Mouse (Mus musculus): ENCODE data around the gene Phactr2.
A peak's percentile ranks its signal among the peaks of the same experiment; 100 is the strongest.

Phactr2 gene

GRCm38 (mm10) chr10:13446791-13447249 is 27.4 kb downstream of the Phactr2 start:
- no peak for DNase-seq

GRCm38 (mm10) chr10:13444257-13444656 is 30.0 kb downstream of the Phactr2 start:
- no peak for DNase-seq

- no peak for DNase-seq
These were observed 30.6 kb downstream of the Phactr2 start for GRCm38 (mm10) chr10:13443647-13444046.

GRCm38 (mm10) chr10:13440292-13440691 is 33.9 kb downstream of the Phactr2 start:
- no peak for DNase-seq

- no peak for DNase-seq
These were observed 35.9 kb downstream of the Phactr2 start for GRCm38 (mm10) chr10:13438118-13438821.

GRCm38 (mm10) chr10:13437011-13437410 is 37.2 kb downstream of the Phactr2 start:
- no peak for DNase-seq

- DNase-seq, result no peak
These were observed 41.2 kb downstream of the Phactr2 start for GRCm38 (mm10) chr10:13433016-13433415.

GRCm38 (mm10) chr10:13431641-13432540 is 42.3 kb downstream of the Phactr2 start:
- no peak for DNase-seq

GRCm38 (mm10) chr10:13429766-13430165 is 44.4 kb downstream of the Phactr2 start:
- peak; percentile 29 for DNase-seq

GRCm38 (mm10) chr10:13429240-13429639 is 45.0 kb downstream of the Phactr2 start:
- no peak for DNase-seq

- DNase-seq, result no peak
These were observed 45.7 kb downstream of the Phactr2 start for GRCm38 (mm10) chr10:13428536-13428935.

- DNase-seq, result no peak
These were observed 46.6 kb downstream of the Phactr2 start for GRCm38 (mm10) chr10:13427599-13427998.

- no peak for DNase-seq
These were observed 49.0 kb downstream of the Phactr2 start for GRCm38 (mm10) chr10:13425198-13425597.

GRCm38 (mm10) chr10:13424508-13424907 is 49.7 kb downstream of the Phactr2 start:
- no peak for DNase-seq

- DNase-seq, result no peak
These were observed 50.2 kb downstream of the Phactr2 start for GRCm38 (mm10) chr10:13424015-13424414.

GRCm38 (mm10) chr10:13422121-13422520 is 52.1 kb downstream of the Phactr2 start:
- no peak for DNase-seq

GRCm38 (mm10) chr10:13419246-13419645 is 55.0 kb downstream of the Phactr2 start:
- no peak for DNase-seq

GRCm38 (mm10) chr10:13415489-13416104 is 58.6 kb downstream of the Phactr2 start:
- DNase-seq, result no peak

- DNase-seq, result no peak
These were observed 61.8 kb downstream of the Phactr2 start for GRCm38 (mm10) chr10:13412202-13412923.

- no peak for DNase-seq
These were observed 63.2 kb downstream of the Phactr2 start for GRCm38 (mm10) chr10:13411056-13411455.

- DNase-seq, result no peak
These were observed 72.2 kb downstream of the Phactr2 start for GRCm38 (mm10) chr10:13401971-13402370.

- no peak for DNase-seq
These were observed 78.5 kb downstream of the Phactr2 start for GRCm38 (mm10) chr10:13395753-13396152.

- DNase-seq, result no peak
These were observed 80.2 kb downstream of the Phactr2 start for GRCm38 (mm10) chr10:13394000-13394399.

All from liver (tissue).